Mouse (Mus musculus) urinary bladder, postnatal 4 days (tissue): ENCODE measurements around the gene Gm8237.
"Not testable (repeated sequence)": the region's sequence is repeated elsewhere in the genome, so short reads cannot be mapped to it uniquely, and the experiment has no call there.

ENCODE experiments used
- DNase-seq, 2 experiments: peaks; one replicate each; pipeline ENCODE4 v3.0.0; 2021 to 2022; ENCODE audit warnings: low spot score in 2 of 2

Gm8237 gene

GRCm38 (mm10) chr14:5880241-5880640 lies at the start of gene Gm8237:
Gm8237 (minus strand) TSS chr14:5880382.
- DNase-seq = not testable (repeated sequence)

- DNase-seq = not testable (repeated sequence)
Measured at GRCm38 (mm10) chr14:5923276-5923675, 43.1 kb upstream of the Gm8237 start.

GRCm38 (mm10) chr14:5918330-5918942 lies 38.3 kb upstream of the Gm8237 start:
- DNase-seq = peak in 1 of 2 experiments; percentile 56

DNA sequence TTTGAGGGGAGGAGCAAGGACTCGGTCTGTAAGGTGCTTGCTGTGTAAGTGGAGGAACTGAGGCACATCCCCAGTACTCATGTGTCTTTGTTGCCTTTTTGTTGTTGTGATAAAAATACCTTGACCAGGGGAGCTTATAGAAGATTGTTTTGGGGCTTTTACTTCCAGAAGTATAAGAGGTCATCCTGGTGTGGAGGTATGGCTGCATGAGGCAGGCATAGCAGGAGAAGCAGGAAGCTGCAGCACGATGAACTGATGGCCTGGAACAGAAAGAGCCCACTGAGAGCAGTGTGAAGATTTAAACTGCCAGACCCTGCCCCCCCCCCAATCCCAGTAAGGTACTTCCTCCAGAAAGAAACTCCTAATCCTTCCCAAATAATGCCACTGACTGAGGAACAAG lies 33.5 kb upstream of the Gm8237 start:
- not testable (repeated sequence) for DNase-seq

- not testable (repeated sequence) for DNase-seq
Measured at GRCm38 (mm10) chr14:5879791-5880190, 391 bp downstream of the Gm8237 start.

DNA sequence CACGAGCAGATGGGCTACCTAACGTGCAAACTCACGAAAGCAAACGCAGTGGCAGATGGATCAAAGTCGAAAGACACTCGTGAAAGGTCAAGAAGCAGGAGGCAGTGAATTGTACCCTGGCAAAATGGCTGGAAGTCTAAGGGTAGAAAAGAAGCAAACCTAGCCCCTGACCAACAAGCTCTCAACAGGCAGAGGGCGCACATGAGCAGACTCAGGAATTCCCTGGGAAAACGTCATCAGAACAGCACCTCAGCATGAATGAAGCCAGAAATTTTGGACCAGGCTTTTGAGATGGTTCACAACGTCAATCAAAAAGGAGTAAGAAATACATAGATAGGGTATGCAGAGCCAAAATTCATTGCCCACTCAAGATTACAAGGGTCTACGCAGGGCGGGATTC lies 1.0 kb downstream of the Gm8237 start:
- not testable (repeated sequence) for DNase-seq

DNA sequence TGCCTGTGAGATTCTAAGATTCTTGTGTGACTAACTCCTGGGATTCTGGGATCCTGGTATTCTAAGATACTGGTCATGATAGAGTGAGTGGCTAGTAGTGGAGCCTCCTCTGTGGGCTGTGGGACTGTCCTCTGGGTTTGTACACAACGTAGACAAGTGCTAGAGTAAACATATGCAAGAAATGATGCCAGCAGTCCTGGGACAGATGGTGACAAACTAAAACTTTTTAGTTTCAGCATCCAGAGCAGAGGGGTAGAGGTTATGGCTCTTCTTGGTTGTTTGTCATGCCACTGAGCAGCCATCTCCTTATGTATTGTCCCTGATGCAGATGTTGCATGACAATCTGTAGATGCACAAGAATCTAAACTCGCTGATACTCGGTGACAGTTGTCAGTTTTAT lies 24.3 kb downstream of the Gm8237 start:
- DNase-seq = not testable (repeated sequence)

- DNase-seq = not testable (repeated sequence)
Measured at GRCm38 (mm10) chr14:5830229-5830628, 50.0 kb downstream of the Gm8237 start, which contains the start of gene Gm3424. Gm3424 (minus strand) TSS chr14:5830329.

DNA sequence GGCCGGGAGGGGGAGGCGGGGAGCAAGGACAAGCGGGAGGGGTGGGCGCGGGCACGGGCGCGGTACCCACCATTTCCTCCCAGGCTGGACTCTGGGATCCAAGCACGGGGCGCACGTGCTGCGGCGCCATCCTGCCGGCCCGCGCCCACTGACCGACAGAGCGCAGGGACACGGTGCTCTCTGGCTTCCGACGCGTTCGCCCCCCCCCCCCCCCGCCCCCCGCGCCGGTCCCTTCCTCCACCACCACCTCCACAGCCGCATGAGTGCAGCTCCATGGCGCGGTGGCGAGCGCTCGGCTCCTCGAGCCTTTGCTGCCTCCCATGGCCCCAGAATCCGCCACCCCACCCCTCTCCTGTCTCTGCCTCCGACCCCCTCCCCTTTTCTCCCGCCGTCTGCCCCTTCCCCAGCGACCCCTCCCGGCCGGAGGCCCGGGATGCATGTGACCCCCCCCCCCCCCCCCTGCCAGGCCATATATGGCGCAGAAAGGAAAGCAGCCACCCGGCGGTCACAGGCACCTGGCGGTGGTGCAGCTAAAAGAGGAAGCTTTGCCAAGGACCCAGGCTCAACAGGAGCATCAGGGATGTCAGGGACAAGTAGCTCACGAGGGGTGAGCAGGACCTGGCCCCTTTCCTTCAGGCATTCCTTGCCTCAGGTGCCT lies 67.4 kb downstream of the Gm8237 start:
- DNase-seq = not testable (repeated sequence)
